Mouse (Mus musculus) forebrain, postnatal 0 days (tissue): Measurements from ENCODE around the gene Fam98a. TPM values are rescaled to one million over a fixed set of nuclear protein-coding genes. Genes with fewer than 3 reads are reported as not detected.
A peak's percentile ranks its signal among the peaks of the same experiment; 100 is the strongest.

ENCODE experiments used
- ATAC-seq: fragments of 200-750 bp; cut with Nextera tagmentation; 2 replicates; pipeline ENCODE4 v1.8.0; 2017; ENCODE audit warnings: mild to moderate bottlenecking, moderate library complexity
- DNase-seq: peaks from one replicate; pipeline ENCODE4 v3.0.0-alpha.2; 2015
- H3K27ac ChIP-seq: fragments of 300-500 bp; sonication (generic); 2 replicates; pipeline ENCODE4 v1.5.1; 2014; ENCODE audit warnings: low read depth, mild to moderate bottlenecking, antibody characterized with exemption, low read length, moderate library complexity, mixed read lengths
- H3K27me3 ChIP-seq: fragments of 300-500 bp; sonication (generic); 2 replicates; pipeline ENCODE4 v1.6.1; 2014; ENCODE audit warnings: mild to moderate bottlenecking, low read length, mixed read lengths; ENCODE audit not compliant: insufficient read depth
- H3K36me3 ChIP-seq: fragments of 300-500 bp; sonication (generic); 2 replicates; pipeline ENCODE4 v1.6.1; 2014; ENCODE audit warnings: mild to moderate bottlenecking, moderate library complexity; ENCODE audit not compliant: insufficient read depth
- H3K4me1 ChIP-seq: fragments of 300-500 bp; sonication (generic); 2 replicates; pipeline ENCODE4 v1.6.1; 2014; ENCODE audit warnings: antibody characterized with exemption; ENCODE audit not compliant: insufficient read depth
- H3K4me2 ChIP-seq: fragments of 300-500 bp; sonication (generic); 2 replicates; pipeline ENCODE4 v1.6.1; 2014; ENCODE audit warnings: low read depth, mild to moderate bottlenecking, moderate library complexity
- H3K4me3 ChIP-seq: fragments of 300-500 bp; sonication (generic); 2 replicates; pipeline ENCODE4 v1.5.1; 2014; ENCODE audit warnings: low read depth, low read length, mixed read lengths
- H3K9ac ChIP-seq: fragments of 300-500 bp; sonication (generic); 2 replicates; pipeline ENCODE4 v1.6.1; 2014; ENCODE audit warnings: mild to moderate bottlenecking
- H3K9me3 ChIP-seq: fragments of 300-500 bp; sonication (generic); 2 replicates; pipeline ENCODE4 v1.6.1; 2016; ENCODE audit warnings: low read length
- CTCF ChIP-seq: sonication (generic); IDR thresholded peaks from 2 replicates; pipeline ENCODE4 v1.5.1; 2016; ENCODE audit warnings: antibody characterized with exemption, control low read depth, low read depth
- WGBS: fragments of 180-500 bp; shearing (Covaris S2); extraction: QIAGEN DNeasy Blood & Tissue Kit; methylation state at CpG from one replicate; pipeline ENCODE4 v1.1.7; 2014; 5-methylcytosine and 5-hydroxymethylcytosine counted together
- polyA plus RNA-seq: library from polyadenylated mRNA; unstranded; fragments of >200 nt; fragmentation: Nextera tagmentation; extraction: Ambion mirVana; gene quantifications from 2 replicates; pipeline ENCODE4 v1.2.1, GENCODE M21; 2015
- total RNA-seq: library from RNA; depleted of rRNA; stranded (reverse); fragments of >200 nt; gene quantifications from 2 replicates; pipeline ENCODE4 v1.2.3, GENCODE M21; 2014

Fam98a gene
- total and polyA plus RNA-seq, 2 experiments from 2014 or later = 16.7 to 26.3 TPM

- Histone ChIP-seq H3K4me1 (no peaks in the 10 kb centered on the region), H3K36me3 (peaks cover 23% of the 10 kb centered on the region)
- WGBS = 91% methylated on average over 7 of the region's 7 CpGs
These were observed 7.5 kb downstream of the Fam98a start for GRCm38 (mm10) chr17:75544262-75544661.

GRCm38 (mm10) chr17:75543434-75543833 lies 8.3 kb downstream of the Fam98a start:
- no peak for TF ChIP-seq CTCF
- no peak overlapping the region for H3K27ac ChIP-seq
- no peak for ATAC-seq

More at GRCm38 (mm10) chr17:75544262-75544661, 7.5 kb downstream of the Fam98a start:
- Histone ChIP-seq H3K27me3 (no peaks in the 10 kb centered on the region), H3K27ac (no peak overlapping the region), H3K4me2 (no peak overlapping the region), H3K4me3 (no peak overlapping the region), H3K9ac (no peak overlapping the region), H3K9me3 (no peaks in the 10 kb centered on the region)
- no peak for DNase-seq
- TF ChIP-seq CTCF = no peak
- ATAC-seq = no peak

GRCm38 (mm10) chr17:75539841-75540240 lies 11.9 kb downstream of the Fam98a start:
- Histone ChIP-seq H3K27ac (no peak overlapping the region), H3K9ac (no peak overlapping the region), H3K4me2 (no peak overlapping the region), H3K9me3 (no peaks in the 10 kb centered on the region), H3K4me3 (no peak overlapping the region), H3K4me1 (no peaks in the 10 kb centered on the region), H3K27me3 (no peaks in the 10 kb centered on the region), H3K36me3 (peaks cover 29% of the 10 kb centered on the region)
- WGBS = 86% methylated on average over 5 of the region's 5 CpGs
- no peak for DNase-seq
- TF ChIP-seq CTCF = no peak
- ATAC-seq = no peak

More at GRCm38 (mm10) chr17:75543434-75543833, 8.3 kb downstream of the Fam98a start:
- H3K4me3 ChIP-seq = no peak overlapping the region
- no peak overlapping the region for H3K4me2 ChIP-seq
- H3K27me3 ChIP-seq = no peaks in the 10 kb centered on the region
- WGBS = 96% methylated on average over 7 of the region's 7 CpGs
- no peaks in the 10 kb centered on the region for H3K4me1 ChIP-seq
- peaks cover 31% of the 10 kb centered on the region for H3K36me3 ChIP-seq
- no peak for DNase-seq
- H3K9ac ChIP-seq = no peak overlapping the region
- no peaks in the 10 kb centered on the region for H3K9me3 ChIP-seq

GRCm38 (mm10) chr17:75539130-75539529 lies 12.6 kb downstream of the Fam98a start:
- Histone ChIP-seq H3K4me2 (no peak overlapping the region), H3K9me3 (no peaks in the 10 kb centered on the region), H3K9ac (no peak overlapping the region), H3K27me3 (no peaks in the 10 kb centered on the region), H3K4me1 (no peaks in the 10 kb centered on the region), H3K36me3 (peaks cover 23% of the 10 kb centered on the region), H3K4me3 (no peak overlapping the region), H3K27ac (no peak overlapping the region)
- TF ChIP-seq CTCF = no peak
- WGBS = 94% methylated on average over 6 of the region's 6 CpGs
- DNase-seq (no peak), ATAC-seq (no peak)

- no peak for TF ChIP-seq CTCF
- WGBS = 97% methylated on average over 12 of the region's 12 CpGs
These were observed 13.3 kb downstream of the Fam98a start for GRCm38 (mm10) chr17:75538431-75538830.

GRCm38 (mm10) chr17:75537050-75537445 lies 14.7 kb downstream of the Fam98a start:
- Histone ChIP-seq H3K4me3 (no peak overlapping the region), H3K4me2 (no peak overlapping the region), H3K27me3 (no peaks in the 10 kb centered on the region), H3K9ac (no peak overlapping the region), H3K4me1 (no peaks in the 10 kb centered on the region), H3K9me3 (no peaks in the 10 kb centered on the region), H3K36me3 (peaks cover 15% of the 10 kb centered on the region), H3K27ac (no peak overlapping the region)
- TF ChIP-seq CTCF = no peak
- ATAC-seq (no peak), DNase-seq (no peak)
- 88% methylated on average over 7 of the region's 7 CpGs for WGBS

More at GRCm38 (mm10) chr17:75538431-75538830, 13.3 kb downstream of the Fam98a start:
- Histone ChIP-seq H3K27ac (no peak overlapping the region), H3K4me3 (no peak overlapping the region), H3K4me2 (no peak overlapping the region), H3K36me3 (peaks cover 21% of the 10 kb centered on the region), H3K9ac (no peak overlapping the region), H3K9me3 (no peaks in the 10 kb centered on the region), H3K4me1 (no peaks in the 10 kb centered on the region), H3K27me3 (no peaks in the 10 kb centered on the region)
- no peak for DNase-seq
- ATAC-seq = no peak

GRCm38 (mm10) chr17:75536396-75537049 lies 15.2 kb downstream of the Fam98a start:
- Histone ChIP-seq H3K36me3 (peaks cover 15% of the 10 kb centered on the region), H3K4me3 (no peak overlapping the region), H3K9ac (no peak overlapping the region), H3K27me3 (no peaks in the 10 kb centered on the region), H3K9me3 (no peaks in the 10 kb centered on the region), H3K4me1 (no peaks in the 10 kb centered on the region), H3K27ac (no peak overlapping the region), H3K4me2 (no peak overlapping the region)
- ATAC-seq (peak; percentile 90), DNase-seq (peak; percentile 82)
- peak; percentile 87 for TF ChIP-seq CTCF
- WGBS = 46% methylated on average over 6 of the region's 6 CpGs
